Mouse (Mus musculus): ENCODE data around the gene Cdca3.

DNA sequence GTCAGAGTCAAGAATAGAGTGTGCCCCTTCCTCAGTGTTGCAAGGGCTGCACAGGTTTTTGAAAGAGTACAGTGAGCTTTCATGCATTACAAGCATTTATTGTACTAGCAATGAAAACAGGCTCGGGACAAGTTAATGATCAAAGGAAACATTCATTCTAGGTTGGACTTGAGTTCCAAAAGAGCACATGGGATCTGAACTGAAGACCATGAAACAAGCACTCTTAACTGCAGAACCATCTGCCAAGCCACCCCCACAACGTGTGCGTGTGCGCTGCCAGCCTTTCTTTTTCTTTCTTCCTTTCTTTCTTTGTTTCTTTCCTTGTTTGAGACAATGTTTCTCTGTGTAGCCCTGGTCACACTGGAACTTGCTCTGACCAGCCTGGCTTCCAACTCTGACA is 33.6 kb upstream of the Cdca3 start:
- TF ChIP-seq POLR2A (IDR thresholded peaks at IDR 0.05; ENCODE audit: borderline replicate concordance, control insufficient read depth, low read depth, low read length), result no peak
- TF ChIP-seq CTCF (IDR thresholded peaks at IDR 0.05; ENCODE audit: control insufficient read depth, insufficient read depth, low read length), result no peak
